Mouse (Mus musculus): ENCODE results near the gene Clk2.

Clk2 gene

DNA sequence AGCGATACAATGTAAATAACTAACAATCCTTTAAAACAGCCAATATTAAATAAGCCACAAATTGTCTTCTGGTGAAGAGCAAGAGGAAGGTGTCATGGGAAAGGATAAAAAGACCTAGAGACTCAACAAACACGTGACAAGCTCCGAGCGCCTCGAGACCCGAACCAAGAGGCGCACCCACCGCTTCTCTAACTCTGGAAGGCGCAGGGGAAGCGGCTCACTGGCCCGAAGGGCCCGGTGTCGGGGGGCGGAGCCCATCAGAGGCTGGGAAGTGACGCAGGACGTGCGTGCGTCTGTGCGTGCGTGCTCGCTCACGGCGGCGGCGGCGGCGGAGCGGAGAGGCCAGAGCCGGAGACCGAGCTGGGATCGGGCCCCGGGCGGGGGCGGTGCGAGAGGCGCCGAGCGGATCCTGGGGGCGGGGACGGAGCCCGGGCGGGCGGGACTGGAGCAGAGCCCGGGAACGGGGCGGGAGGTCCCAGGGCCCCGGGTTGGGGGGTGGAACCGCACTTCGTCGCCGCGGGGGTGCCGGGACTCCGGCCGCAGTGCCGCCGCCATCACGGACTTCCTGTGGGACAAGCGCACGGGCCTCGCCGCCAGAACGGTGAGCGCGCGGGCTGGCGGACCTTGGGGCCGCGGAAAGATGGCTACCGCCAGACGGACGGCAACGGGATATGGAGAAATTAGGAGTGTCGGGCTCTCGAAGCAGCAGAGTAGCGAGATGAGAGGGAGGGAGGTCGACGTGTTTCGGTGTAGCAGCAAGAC is at the start of gene Clk2:
Gene Clk2 (plus strand): TSS at position 290 of the 762 bp plus-strand sequence.
- peak; percentile 89 to 91 for DNase-seq

DNA sequence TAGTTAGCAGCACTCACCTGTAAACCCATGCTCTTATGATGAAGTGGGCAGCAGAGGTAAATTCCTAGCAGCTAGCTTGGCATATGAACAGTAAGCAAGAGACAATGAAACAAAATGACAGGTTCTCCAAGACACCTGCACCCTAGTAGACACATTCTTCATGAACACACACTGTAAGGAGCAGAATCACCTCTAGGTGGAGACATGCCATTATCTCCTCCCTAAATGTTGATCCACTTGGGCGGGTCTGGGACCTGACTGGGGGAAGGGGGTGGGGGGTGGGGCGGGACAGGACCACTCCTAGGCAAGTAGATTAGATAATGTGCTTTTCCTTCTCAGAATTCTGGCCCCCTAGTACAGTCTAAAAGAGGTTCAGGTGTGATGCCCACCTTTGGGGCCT is 49.1 kb upstream of the Clk2 start:
- no peak for DNase-seq

DNA sequence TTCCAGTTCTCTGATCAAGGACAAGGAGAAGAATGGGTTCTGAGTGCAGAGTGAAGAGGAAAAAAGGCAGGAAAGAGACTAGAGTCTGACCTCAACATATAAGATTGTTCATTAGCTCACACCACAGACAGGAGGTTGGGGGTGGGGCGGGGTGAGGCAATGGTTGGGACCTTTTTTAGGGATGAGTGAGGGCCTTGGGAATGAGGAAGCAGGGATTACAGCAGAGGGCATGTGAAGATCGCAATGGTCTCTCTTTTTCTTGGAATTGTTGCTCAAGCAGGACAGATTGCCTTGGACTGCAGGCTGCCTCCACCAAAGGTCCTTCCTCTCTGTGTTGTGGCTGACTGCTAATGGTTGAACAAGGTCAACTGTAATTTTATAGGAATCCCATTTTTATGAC is 41.3 kb upstream of the Clk2 start:
- DNase-seq = no peak

DNA sequence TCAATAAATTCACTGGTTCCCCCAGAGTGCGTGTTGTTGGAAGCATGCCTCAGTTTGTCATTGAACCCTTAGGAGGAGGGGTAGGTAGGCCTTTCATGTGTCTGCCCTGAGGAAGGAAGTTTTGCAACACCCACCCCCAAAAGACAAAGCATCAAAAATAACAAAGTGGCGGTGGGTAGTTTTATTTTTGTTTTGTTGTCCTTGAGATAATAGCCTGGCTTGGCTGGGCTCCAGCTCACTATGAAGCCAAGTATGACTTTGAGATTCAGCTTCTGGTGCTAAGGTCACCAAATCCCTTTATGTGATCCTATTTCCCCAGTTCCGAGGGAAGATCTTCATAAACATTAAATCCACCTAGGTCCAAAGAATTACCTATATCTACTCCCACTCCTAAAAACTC is 40.4 kb upstream of the Clk2 start:
- no peak for DNase-seq

DNA sequence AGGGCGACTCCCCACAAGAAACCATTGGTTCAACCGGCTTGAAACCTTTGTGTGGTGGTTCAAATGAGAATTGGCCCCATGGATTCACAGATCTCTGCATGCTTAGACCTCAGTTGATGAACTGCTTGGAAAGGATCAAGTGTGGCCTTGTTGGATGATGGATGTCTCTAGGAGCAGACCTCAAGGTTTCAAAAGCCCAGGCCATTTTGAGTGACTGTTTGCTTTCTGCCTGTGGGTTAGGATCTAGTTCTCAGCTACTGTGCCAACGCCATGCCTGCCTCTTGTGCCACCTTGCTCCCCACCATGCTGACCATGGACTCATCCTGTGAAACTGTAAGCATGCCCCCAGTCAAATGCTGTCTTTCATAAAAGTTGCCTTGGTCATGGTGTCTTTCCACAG is 38.6 kb upstream of the Clk2 start:
- DNase-seq = no peak

DNA sequence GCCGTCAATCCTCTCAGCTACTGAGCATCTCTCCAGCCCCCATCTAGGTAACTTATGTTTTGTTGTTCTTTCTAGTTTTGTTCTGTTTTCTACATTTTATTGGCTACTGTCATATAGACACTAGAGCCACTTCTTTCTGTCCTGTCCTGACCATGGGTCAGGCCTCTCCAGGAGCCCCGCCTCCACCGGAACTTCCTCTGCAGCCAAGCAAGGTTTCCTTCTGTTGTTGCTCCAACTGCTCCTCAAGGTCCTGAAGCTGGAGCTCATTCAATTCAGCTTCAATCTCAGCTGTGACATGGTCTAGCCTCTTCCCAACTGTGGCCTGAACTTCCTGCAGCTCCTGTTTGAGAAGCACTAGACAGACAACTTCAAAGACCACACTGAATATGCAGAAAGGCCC is 34.7 kb upstream of the Clk2 start:
- DNase-seq = no peak

DNA sequence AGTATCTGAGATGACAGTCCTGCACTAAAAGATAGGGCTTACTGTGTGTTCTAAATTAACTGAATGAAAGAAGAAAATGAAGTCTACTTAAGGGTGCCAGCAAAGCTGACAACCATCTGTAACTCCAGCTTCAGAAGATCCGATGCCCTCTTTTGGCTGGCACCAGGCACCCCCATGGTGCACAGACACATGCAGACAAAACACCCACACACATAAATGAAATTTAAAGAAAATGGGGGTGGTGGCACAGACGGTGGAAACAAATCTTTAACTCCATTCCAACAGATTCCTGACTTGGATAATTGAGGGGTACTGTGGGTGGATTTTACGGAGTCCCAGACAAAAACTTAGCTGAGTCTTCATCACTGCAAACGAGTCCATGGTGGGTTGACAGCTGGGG is 32.8 kb upstream of the Clk2 start:
- no peak for DNase-seq

DNA sequence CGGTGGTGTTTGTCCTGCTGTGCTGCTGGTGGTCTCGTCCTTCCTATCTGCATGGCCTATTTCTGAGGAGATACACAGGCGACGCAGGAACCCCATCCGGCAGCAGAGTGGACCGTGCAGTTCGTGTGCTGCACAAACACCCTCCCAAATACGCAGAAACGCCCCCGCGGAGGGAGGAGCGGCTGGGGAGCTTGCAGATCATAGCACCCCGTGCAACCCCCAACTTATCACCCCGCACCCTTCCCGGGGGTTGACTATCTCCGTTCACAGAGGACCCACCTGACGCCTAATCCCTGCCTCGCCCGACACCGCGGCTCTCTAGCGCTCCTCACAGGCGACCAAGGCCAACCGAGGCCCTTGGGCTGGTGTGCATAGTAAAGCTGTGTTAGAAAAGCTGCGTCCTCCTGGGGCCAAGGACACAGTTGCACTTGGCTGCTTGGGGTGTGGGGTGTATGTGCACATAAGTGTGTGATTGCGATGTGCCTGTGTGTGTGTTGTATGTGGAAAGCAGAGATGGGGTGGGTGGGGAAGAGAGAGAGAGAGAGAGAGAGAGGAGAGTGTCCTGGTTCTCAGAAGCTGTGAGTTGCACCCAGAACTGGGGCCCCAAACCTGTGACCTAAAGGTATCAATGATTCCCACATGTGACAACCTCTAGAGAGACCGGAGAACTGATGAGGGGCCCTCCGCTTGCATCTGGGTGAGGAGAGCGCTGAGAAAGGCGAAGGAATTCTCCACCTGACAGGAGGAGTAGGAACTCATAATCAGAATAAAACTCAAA is 32.1 kb upstream of the Clk2 start:
- DNase-seq = no peak

DNA sequence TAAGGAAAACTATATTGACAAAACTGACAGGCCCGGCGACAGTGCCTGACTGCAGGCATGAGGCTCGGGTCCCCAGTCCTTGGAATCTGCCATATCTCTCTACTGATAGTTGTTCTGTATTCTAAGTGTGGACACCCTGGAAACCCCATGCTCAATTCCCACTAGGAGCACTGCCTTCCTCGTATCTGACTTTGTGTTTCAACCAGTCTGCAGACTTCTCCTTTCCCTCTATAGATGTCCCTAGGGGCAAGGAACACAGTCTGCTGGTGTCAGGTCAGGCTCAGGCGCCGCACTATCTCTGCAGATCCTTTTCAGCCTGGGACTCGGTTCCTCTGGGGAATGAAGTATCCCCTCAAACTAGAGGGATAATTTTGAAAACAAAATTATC is 31.5 kb upstream of the Clk2 start:
- no peak for DNase-seq

DNA sequence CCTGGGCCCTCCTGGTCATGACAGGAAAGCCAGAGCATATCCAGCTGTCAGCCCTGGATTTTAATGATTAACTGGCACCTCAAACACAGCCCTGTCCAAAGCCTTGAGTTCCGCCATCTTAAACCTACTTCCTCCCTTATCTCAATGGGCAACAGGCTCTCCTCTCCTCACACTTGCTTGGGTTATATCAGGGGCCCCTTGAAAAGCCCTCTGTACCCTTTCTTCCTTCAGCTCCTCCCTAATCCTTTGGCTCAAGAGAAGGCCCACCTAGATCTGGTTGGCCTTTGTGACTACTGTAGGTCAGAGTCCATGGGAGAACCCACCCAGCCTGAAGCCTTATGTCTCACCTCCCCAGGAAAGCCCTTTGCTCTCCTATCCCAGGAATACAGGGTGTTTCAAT is 30.8 kb upstream of the Clk2 start:
- DNase-seq = no peak

DNA sequence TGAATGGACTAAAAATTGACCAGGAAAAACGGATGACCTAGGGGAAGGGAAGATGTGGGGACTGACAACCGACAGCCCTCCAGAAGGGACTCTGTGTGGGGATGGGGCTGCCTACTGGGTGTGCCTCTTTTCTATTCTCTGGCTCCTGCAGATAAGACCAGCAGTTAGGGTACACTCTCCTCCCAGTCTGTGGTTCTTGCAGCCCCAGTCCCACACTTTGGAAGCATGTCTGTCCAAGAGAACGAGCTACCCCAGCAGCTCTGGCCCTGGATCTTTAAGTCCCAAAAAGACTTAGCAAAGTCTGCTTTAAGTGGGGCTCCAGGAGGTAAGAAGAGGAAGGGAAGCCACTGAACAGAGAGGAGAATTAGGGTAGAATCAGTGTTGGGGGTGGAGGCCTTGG is 28.6 kb upstream of the Clk2 start, which contains the start of gene Pklr:
Gene Pklr (plus strand): TSS at position 185 of the 400 bp plus-strand sequence.
- DNase-seq = no peak

DNA sequence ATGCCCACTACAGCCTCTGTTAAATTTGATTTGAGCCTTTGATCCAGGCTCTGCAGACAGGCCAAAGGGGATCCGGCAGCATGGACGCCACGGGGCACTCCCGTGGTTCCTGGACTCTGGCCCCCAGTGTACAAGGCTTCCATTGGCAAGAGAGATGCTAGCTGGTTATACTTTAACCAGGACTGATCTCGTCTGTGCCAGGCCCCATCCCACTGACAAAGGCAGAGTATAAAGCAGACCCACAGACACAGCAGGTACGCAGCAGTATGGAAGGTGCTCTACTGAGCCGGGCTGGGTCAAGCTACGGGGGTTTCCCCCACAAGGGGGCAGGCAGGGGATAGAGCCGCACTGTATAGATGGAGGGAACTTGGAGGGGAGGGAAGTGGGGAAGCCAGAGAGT is 28.2 kb upstream of the Clk2 start:
- no peak for DNase-seq

DNA sequence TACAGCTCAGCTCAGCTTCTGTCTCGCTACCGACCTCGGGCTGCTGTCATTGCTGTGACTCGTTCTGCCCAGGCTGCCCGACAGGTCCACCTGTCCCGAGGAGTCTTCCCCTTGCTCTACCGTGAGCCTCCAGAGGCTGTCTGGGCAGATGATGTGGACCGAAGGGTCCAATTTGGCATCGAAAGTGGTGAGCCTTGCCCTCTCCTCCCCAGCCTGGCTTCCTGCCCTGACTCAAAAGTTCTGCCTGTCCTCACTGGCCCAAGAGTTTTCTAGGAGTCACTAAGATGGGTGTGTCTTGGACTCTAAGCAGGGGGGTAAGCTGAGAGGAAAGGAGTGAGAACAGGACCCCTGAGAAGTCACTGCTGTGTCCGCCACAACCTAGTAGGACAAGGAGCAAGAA is 19.8 kb upstream of the Clk2 start:
- no peak for DNase-seq

DNA sequence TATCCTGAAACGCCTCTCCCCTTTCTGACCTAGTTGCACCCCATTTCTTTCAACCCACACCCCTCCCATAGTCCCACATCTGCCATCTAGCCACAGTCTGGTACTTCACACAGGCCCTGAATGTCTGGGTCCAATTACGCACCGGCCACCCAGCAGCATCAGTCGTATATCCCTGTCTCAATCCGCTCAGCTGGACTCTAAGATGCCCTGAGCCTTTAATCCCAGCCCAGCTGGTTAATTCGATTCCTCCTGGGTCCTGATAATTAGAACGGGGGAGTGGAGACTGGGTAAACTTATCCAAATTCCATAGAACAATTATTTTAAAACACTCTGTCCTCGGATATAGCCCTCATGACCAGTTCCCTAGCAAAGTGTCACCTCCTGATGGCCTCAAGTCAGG is 19.0 kb upstream of the Clk2 start:
- no peak for DNase-seq

DNA sequence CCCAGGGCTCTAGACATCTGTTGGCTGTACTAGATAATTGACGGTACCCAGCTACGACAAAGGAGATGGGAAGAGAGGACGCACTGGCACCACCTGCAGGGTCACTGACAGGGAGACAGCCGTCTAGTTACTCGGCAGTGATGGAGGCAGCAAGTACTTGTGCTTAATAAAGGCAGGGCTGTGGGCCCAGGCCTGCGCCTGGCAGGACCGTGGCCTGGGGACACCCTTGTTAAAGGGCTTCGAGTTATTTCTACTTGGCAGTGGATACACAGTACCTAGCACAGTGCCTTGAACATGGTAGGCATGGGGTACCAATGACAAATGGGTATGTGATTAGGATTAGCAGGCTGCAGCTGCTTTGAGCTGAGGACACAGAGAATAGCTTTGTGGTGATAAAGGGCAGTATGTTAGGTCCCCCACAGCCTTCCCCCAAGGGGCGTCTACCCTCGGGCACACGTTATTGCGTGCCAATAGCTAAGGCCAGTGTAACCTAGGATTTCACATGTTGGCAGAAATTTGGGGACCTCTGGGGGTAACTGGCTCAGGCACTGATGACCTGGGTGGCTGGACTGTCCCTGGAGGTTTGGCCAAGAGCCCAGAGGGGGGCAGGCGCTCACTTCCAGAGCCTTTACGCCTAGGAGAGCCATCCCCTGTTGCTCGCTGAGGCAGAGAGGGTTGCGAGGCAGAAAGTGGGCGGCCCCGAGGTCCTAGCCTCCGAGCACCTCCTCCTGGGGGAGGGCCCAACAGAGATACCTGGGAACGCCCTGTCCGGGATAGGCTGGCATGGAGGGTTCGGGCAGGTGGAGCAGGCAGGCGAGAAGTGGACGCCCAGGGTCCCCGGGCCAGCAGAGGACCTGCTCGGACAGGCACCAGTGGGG is 17.3 kb upstream of the Clk2 start:
- DNase-seq = no peak

DNA sequence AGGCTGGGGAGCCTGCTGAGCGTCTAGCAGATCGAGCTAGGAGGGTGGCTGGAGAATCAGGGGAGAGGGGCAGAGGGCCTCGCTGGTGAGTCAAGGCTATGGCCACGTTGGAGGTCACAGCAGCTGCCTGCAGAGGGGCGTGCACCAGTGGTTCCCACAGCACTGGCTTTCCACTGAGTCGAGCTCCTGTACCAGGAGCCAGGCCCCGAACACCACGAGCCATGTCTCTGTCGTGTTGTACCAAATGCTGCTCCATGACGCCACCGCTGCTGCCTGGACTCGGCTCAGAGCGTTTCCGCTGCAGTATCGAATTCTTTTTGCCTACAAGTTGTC is 16.6 kb upstream of the Clk2 start:
- DNase-seq = no peak

DNA sequence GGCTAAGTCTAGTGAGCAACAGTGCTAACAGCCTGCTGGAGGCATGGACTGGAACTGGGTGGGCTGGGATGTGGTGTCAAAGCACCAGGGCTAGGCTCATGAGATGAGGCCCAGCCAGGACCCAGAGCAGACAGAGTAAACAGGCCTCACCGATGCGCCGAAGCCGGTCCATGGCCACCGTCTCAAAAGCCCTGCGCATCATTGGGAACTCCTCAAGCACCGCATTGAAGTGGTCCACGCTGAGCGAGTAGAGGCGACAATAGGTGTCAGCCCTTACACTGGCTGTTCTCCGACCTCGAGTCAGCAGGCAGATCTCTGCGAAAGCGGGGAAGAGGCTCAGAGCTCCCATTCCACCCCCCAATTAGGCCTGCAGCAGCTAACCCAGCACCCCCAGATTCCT is 16.0 kb upstream of the Clk2 start:
- DNase-seq = no peak

DNA sequence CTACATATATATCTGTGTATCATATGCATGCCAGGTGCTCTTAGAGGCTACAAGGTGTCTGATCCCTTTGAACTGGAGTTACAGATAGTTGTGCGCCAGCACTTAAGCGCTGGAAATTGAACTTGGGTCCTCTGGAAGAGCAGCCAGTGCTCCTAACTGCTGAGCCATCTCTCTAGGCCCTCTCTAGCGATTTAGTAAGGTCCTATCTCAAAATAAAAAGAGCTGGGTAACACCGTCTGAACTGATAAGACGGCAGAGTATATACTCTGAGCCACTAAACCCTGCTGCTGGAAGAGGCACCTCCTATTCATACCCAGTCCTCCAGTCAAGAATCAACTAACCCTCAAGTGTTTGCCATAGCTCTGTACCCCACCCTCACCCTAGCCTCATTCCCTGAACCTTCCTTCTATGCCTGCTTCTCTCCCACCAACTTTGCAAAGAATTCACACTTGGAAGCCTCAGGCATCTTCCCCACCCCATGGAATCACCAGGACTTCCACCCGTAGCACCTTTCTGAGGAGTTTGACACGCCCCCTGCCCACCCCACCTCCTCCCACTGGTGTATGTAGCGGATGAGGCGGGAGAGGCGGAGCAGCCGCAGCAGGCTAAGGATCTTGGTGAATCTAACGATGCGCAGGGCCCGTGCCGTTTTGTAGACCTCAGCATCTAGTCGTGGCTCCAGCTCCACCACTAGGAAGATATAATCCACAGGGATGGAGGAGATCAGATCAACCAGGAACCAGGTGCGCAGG is 12.3 kb upstream of the Clk2 start:
- no peak for DNase-seq

DNA sequence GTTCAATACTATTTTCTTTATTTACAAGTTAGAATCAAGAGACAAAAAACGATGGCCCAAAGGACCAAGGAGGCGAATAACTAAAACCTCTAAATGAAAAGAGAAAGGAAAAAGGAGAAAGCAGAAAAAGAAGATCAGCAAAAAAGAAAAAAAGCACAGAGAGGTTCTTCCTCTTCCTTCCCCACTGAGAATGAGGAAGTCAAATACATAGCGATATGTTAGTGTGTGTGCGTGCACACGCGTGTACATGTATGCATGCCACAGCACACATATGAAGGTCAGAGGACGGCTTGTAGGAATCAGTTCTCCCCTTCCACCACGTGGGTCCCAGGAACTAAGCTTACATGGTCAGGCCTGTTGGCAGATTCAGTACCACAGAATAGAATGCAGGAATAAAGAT is 7.6 kb upstream of the Clk2 start:
- no peak for DNase-seq

DNA sequence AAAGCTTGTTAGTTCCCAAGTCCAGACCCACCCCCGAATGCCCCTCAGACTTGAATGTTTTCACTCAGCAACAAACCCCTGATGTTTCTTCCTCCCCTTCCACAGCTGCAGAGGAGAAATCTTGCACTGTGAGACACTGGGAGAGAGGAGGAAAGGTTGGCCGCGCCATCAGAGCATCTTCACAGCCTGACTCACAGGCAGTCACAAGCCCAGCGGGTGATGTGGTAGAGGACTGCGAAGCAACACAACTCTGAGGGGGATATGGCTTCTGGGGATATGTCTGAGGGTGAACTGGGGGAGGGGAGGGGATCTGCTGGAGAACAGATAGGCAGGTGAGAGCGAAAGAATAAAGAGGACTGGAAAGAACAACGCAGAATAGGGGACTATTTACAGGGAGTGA is 5.9 kb upstream of the Clk2 start:
- no peak for DNase-seq

DNA sequence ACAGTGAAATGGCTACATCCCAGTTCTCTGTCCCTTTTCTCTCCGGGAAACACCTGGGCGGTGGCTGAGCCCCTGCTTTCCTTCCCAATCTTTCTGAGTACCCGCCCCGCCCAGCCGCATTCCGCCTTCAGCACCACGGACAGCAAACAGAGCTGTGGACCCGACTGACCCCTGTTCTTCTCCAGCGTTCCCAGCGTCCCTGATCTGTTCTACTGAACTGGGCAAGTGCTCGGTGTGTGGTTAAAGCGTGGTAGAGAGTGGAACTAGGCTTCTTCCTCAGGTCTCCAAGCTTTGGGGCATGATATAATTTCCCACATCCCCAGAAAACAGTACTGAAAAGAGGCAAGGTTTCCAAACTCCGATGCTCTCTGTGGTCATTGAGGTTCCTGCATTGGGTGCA is 5.4 kb upstream of the Clk2 start:
- DNase-seq = peak in 1 of 2 experiments; percentile 49

DNA sequence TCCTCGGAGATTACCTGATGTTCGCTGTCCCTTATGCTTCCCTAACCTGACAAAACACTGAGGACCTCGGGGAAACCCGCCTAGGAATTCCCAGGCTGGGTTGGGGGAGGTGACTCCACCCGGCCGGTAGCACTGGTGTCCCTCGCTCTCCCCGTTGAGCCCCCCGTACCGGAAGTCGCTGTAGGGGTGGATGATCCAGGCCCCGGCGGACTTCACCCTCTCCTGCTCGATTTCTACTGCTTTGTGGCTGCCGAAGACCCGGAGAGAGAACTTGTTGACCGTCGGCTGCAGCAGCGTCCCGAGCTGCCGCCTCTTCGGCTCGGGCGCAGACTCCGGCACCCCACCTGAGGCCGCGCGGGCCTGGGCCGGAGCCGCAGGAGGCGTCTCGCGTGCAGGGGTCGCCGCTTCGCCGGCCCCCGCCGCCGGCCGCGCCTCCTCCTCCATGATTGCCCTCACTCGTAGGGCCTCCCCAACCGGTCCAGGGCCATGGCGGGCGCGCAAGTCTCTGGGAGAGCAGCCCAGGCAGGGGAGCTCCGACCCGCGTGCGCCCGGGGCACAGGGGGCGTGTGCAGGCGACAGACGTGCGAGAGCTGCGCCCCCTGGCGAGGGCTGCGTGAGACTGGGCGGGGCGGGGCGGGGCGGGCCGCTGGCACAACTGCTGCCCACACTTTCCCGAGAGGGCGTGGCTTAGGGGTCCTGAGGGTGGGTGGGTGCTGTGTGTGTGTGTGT is 4.8 kb upstream of the Clk2 start, which contains the start of gene Hcn3:
Gene Hcn3 (minus strand): TSS at position 581 of the 729 bp plus-strand sequence.
- peak; percentile 51 to 70 for DNase-seq
